Mouse (Mus musculus) adrenal gland (tissue): ENCODE data around the gene Gm3055.
"Not testable (repeated sequence)": the region's sequence is repeated elsewhere in the genome, so short reads cannot be mapped to it uniquely, and the experiment has no call there.

ENCODE experiments used
- intact Hi-C: fragments of 180-260 bp; cut with DNase I; formaldehyde crosslinking; loops from one replicate; pipeline ENCODE4 v1.15.1; 2025
- long read RNA-seq, 2 experiments: library from polyadenylated mRNA; unstranded; transcript quantifications; one replicate each; pipeline ENCODE4 v2.0.0; 2020; ENCODE audit warnings: borderline replicate concordance in 1 of 2; ENCODE audit not compliant: insufficient replicate concordance in 1 of 2

Gm3055 gene
- long read RNA-seq, experiment 1 = 0 reads
- long read RNA-seq, experiment 2, partial matches to known transcripts = 0 of 1 reads
- long read RNA-seq, experiment 2, other reads (novel, unspliced or antisense) = 1 of 1 reads

DNA sequence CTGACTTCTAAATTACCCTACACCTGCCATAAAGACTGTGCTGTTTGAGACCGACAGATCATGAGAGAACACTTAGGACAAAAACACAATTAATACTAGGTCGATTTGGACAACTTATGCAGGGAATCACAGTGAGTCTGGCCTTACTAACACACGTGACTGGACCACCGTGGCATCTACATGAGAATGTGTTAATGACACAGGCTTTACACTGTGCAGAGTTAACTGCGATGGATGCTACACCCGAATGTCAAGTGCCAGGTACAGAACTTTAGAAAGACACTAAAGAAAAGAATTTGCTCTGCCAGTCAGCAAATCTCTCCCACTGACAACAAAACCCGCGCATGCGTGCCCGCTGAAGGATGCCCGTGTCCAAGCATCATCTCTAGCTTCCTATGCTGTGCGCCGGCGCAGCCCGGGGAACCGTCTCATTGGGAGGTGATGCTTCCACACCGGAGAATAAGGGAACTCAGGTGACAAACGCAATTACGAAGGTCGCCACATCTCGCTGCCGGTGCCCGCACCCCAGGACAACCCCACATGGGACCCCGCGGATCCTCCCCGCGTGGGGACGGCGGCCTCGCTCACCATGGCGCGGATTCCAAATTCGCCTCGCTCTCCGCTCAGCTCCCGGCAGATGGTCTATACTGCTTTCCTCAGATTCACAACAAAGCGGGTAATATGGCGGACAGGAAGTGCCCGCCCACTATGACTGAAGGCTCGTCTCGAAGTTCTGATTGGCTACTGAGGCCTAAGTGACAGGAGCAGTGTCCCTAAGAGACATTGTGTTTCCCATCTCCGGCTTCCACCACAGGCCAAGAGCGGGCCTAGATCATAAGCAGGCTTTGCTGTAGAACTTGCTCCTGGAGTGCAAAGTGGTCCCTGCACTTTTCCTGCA lies at the start of gene Gm3055:
Gene Gm3055, minus strand, starts transcription at position 656 of the 898 bp plus-strand sequence.
- intact Hi-C loops = not testable (repeated sequence)

DNA sequence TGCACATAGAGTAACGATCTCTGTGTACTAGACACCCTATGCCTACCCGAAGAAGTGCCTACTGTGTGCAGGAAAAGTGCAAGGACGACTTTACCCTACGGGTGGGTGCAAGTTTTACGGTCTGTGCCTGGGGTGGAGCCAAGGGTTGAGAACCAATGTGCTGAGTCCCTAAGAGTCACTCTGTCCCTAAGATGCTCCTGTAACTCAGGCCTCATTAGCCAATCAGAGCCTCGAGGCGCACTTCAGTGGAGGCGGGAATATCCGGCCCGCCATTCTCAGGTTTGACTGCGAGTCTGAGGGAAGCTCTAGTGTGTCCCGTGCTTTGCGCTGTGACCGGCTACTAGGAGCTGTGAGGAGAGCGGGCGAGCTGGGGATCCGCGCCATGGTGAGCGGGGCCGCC lies 40.9 kb upstream of the Gm3055 start, which contains the start of gene Gm4767:
Gene Gm4767, plus strand, starts transcription at position 288 of the 400 bp plus-strand sequence.
- intact Hi-C loops = not testable (repeated sequence)

DNA sequence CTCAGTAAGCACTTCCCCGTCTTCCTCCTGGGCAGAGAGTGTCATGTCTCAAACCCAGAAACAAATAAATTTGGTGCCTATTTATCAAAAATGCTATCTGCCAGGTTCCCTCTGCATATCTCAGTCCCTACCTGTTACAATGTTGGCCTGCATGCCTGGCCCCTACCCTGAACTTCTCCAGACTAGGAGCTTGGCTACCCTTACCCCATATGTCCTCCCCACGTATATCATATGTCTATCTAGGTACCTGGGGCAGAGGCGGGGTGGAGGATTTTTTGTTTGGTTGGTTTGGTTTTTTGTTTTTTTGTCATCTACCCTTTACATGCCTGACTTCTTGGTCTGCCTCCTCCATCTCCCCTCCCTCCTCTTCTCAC lies 430 bp upstream of the Gm3055 start:
- intact Hi-C loops = not testable (repeated sequence)

DNA sequence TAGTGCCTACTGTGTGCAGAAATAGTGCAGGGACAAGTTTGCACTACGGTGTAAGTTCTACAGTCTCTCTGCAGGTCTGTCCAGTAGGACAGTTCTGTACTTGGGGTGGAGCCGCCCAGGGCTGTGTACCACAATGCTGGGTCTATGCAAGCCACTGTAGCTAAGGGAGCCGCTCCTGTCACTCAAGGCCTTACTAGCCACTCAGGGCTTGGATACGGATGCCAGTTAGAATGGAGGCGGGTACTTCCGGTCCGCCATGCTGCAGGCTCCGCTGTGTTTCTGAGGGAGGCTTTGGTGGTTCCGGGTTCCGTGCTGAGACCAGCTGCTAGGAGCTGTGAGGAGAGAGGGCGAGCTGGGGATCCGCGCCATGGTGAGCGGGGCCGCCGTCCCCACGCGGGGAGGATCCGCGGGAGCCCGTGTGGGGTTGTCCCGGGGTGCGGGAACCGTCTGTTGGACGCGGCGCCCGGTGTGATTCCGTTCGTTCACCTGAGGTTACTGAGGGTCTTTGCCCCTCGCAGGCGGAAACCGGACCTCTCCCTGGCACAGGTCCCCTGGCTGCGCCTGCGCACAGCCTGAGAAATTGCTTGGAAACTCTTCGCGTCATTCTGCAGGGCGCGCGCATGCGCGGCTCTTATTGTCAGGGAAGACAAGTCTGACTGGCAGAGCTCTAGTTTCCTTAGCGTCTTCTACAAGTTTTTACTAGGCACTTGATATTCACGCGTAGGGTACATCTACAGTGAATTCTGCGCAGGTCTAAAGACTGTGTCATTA lies 66.2 kb downstream of the Gm3055 start, which contains the start of gene Zfp433:
Gene Zfp433, plus strand, starts transcription at position 295 of the 771 bp plus-strand sequence.
- intact Hi-C loops = not testable (repeated sequence)
